Mouse (Mus musculus) testis, postnatal 10 days (tissue): ENCODE results near the gene Rapsn.

Source experiments
- DNase-seq: peaks from one replicate; pipeline ENCODE4 v3.0.0; 2021; ENCODE audit warnings: low spot score

The Rapsn gene

DNA sequence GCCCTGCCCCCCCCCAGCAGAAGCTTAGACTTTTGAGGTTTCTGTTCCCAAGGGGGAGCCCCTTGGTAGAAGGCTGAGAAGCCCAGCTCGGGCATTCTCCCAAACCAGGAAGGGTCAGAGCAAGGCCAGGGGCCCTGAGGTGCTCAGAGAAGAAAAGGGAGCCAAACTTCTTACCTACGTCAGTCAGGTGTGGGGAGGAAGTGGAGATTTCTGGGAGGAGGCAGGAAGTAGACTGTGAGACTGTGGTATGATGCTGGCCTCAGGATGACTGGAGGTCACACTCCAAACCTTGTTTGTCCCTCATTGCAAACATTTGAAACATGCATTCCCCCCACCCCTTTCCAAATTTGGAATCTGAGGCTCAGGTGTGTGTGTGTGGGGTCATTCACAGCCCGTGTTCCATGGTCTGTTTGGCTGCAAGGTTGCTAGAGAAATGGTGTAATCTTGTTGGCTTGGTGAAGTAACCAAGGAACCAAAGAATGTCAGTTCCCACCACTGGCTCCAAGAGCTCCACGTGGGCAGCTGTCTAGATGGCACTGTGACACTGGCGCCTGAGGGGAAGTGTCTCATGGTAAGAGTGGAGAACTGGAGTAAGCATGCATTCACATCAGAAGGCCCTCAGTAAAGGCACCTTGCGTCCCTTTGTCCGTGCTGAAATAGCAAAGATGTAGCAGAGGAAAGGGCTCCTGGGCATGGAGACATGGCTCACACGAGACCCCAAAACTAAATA lies 45.5 kb downstream of the Rapsn start:
- no peak for DNase-seq

- no peak for DNase-seq
Observed at GRCm38 (mm10) chr2:91081775-91082695, 46.6 kb downstream of the Rapsn start, which contains the start of gene Spi1. TSS of gene Spi1 (plus strand) at chr2:91082390.

DNA sequence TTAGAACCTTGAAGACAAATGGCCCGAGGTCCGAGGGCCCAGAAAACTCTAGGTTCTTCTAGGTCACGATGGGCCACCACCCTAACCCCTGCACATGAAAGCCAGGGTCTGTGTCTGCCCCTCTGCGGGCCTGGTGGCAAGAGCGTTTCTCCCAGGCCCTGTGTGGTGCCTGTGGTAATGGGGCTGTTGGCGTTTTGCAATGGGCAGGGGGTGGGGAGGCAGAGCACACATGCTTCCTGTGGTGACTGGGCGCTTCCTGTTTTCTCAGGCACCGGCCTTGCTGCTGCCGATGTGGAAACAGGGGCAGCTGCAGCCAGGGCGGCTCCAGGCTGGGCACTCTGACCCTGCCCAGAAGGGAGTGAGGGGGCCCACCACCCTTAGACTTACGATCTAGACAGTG lies 47.4 kb downstream of the Rapsn start:
- no peak for DNase-seq

GRCm38 (mm10) chr2:91083366-91083940 lies 48.0 kb downstream of the Rapsn start:
- DNase-seq = no peak

DNA sequence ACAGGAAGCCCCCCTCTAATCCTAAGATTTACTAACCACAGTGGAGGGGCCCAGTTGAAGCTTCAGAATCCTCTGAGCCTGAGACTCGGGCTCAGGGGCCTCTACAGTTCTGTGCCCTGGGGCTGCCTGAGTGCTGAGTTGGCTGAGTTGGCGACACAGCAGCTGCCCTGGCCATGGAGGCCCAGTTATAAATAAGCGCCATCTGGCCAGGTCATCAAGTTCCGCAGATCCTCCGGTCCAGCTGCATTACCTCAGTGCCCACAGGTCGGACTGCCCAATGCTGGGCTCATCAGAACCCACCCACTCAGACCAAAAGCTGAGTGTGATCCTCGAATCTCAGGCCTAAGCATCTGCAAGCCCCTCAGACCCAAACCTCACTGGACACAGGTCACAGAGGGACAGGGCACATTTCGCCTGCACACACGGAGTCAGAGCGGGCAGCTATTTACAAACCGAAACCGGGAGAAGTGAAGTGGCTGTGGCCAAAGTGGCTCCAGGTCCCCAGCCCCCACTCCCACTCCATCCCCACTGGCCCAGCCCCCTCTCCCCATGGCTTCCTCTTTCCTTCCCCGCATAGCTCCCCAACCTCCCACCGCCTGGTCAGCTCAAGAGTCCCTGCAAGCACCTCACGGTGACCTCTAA lies 48.9 kb downstream of the Rapsn start:
- no peak for DNase-seq

DNA sequence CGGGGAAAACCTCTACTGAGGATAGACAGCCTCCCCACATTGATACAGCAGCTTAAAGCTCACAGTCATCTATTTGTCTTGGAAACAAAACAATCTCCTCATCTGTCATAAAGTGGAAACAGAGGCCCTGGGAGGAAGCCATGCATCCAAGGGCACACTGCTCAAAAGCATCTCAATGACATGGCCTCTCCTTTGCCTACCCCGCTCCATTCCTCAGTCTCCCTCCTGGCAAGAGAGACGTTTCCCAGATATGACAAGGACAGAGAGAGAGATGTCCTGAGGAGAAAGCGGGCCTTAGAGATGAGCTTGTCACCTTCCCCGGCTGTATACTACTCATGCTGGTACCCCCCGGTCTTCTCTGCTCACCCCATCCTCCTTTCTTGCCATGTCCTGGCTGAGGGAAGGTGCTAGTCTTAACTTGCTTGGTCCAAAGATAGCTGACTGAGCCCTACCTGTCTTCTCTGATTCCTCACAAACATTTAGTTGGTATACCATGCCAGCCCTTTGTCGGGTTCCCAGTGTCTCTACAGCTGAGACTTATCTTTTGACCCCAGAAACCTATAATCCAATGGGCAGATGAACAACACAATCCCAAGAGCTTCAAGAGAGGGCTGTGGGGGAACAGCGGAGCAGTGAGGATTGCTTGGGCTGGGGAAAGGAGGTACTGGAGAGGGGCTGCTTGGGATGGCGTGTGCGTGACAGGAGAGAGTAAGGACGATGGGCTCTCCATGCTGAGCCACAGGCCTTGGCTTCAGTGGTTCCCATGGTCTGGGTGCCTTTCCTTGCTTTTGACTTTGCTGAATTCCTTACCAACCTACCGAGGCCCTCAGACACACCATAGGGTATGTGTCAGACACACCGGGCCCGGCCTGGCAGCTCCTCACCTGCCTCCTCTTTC lies 50.3 kb downstream of the Rapsn start:
- DNase-seq = no peak

DNA sequence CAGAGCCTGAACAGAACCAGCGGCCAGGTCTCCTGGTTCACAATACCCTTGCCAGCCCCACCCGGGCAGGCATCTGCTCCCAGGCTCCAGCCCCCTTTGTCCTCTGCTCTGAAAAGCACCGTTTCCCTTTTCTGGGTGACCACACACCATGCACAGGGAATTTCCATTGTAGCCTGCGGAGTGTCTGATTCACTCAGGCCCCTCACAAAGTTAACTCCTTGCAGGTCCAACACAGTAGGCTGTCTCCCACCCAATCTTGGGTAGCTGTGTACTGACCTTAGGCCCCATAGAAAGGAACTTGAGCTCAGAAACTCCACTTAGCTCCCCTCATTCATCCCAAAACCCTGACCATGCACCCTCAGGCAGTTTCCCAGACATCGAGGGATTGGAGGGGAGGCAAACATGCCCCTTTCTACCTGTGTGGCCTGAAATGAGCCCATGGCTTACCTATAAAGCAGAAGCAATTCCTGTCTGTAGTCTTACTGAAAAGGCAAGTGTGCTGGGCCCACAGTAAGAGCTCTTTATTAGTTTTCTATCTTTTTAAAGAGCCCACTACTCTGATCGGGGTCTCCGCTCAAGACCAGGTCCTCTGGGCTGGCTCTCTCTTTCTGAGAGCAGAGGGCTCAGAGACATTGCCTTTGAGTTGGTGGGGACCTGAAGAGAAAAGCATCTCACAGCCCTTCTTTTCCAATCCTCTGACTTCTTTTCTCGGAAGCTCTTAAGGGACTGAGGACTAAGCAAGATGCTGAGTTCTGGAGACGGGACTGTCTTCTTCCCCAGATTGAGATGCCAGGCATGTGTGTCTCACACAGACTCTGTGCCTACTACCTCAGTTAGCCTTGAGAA lies 51.2 kb downstream of the Rapsn start:
- no peak for DNase-seq

DNA sequence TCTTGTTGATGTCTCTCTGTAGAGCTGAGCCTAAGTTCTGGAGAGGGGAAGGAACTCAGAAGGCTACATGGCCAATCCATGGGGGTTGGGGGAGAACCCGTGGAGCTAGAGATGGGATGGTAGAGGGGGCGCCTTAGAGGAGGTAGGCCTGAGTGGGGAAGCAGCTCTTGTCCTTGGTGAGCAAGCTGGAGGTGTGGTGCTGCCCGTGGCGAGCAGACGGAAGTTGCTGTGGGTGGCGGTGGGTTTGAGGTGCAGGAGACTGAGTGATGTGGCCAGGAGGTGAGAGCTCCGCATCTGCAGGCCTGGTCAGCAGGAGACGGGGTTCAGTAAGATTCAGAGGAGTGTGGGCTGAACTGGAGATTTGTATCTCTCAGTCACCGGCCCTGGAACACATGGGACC lies 52.0 kb downstream of the Rapsn start:
- DNase-seq = no peak

GRCm38 (mm10) chr2:91088987-91089386 lies 53.6 kb downstream of the Rapsn start:
- DNase-seq = no peak

GRCm38 (mm10) chr2:91090208-91090607 lies 54.8 kb downstream of the Rapsn start:
- DNase-seq = peak; percentile 72

DNA sequence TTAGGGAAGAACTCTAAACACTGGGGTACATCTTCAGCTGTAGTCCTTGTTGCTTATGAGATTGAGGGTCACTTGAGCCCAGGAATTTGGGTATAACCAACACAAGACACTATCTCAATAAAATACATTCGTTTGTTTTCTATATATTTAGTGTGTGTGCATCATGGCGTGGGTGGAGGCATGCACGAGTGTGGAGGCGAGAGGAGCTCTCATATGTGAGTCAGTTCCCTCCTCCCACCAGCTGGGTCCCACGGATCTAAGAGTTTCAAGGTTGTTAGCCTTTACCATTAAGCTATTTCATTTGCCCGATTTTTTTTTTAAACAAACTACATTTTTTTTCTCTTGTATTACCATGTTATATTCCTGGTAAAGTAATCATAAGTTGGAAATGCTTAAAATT lies 55.4 kb downstream of the Rapsn start:
- DNase-seq = no peak
